Mouse (Mus musculus): ENCODE measurements around the gene Sgo2a. TPM values are rescaled to one million over a fixed set of nuclear protein-coding genes. Genes with fewer than 3 reads are reported as not detected.

Gene Sgo2a
- polyA plus RNA-seq, 1 experiment from 2014 or later: 4.4 TPM

DNA sequence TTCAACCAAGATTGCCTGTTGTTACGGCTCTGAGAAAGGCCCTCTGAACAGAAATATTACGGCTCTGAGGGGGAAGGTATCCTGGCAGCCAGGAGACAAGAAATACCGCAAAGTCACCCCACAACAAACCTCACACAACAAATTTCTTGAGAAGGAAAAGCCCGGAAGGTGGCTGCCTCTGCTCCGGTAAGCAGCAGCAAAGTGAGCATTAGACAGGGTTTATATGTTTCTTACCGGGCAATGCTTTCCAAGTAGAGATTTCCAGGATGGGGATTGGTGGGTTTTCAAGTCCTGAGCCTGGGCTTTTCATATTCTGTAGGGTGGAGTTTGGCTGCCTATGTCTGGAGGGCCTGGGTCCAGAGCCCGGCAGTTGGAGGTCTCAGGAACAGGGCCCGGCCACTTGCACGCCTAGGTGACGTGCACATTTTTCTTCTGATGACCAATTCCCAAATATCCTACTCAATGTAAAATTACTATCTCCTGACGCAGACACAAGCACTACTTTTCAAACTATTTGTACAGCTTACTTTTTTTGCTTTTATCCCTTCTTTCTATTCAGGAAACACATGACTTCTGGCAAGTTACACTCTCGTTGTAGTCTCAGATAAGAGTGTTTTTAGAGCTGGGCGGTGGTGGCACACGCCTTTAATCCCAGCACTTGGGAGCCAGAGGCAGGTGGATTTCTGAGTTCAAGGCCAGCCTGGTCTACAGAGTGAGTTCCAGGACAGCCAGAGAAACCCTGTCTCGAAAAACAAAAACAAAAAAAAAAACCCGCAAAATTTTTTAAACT, 42.0 kb upstream of the Sgo2a start:
- Histone ChIP-seq H3K9me3 (ENCODE audit: control insufficient read depth, low read length) (no peaks in the 10 kb centered on the region), H3K4me1 (replicated peaks; ENCODE audit: control insufficient read depth, insufficient read depth) (no peaks in the 10 kb centered on the region), H3K4me2 (replicated peaks; ENCODE audit: low read depth) (no peak overlapping the region), H3K27ac (replicated peaks) (no peak overlapping the region), H3K36me3 (ENCODE audit: control insufficient read depth, insufficient read depth, low read length) (peaks cover 15% of the 10 kb centered on the region; the same call in 1 of the 2 replicates), H3K27me3 (ENCODE audit: control insufficient read depth, insufficient read depth, low read length) (no peaks in the 10 kb centered on the region), H3K9ac (ENCODE audit: low read length) (no peak overlapping the region), H3K4me3 (ENCODE audit: low read depth, low read length) (no peak overlapping the region)
- 84% methylated on average over 16 of the region's 16 CpGs for WGBS
- ATAC-seq (ENCODE audit: low FRiP score, low TSS enrichment): no peak
- no peak for DNase-seq (ENCODE audit: low spot score)
- TF ChIP-seq CTCF (IDR thresholded peaks at IDR 0.05; ENCODE audit: low read depth) (no peak), EP300 (optimal IDR thresholded peaks at IDR 0.05) (no peak)

DNA sequence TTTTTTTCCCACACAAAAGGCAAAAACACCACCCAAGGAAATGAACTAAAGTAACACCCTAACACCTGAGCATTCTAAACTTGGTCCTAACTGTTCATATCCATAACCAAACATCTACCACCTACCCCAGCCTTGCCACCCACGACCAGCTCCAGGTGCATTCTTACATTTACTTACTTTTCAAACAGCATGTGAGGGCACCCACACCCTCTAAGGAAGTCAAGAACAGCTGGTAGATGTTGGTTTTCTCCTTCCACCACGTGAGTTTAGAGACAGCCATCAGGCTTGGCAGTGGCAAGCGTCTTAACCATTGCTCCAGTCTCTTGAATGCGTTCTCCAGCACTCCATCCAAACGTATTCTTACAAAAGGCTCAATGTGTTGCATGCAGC, 41.4 kb upstream of the Sgo2a start:
- H3K4me1 ChIP-seq (replicated peaks; ENCODE audit: control insufficient read depth, insufficient read depth): no peaks in the 10 kb centered on the region
- TF ChIP-seq EP300 (optimal IDR thresholded peaks at IDR 0.05): no peak
- no peak for TF ChIP-seq CTCF (IDR thresholded peaks at IDR 0.05; ENCODE audit: low read depth)
- no peak overlapping the region for H3K4me2 ChIP-seq (replicated peaks; ENCODE audit: low read depth)
- no peak overlapping the region for H3K9ac ChIP-seq (ENCODE audit: low read length)
- no peak for DNase-seq (ENCODE audit: low spot score)
- 80% methylated on average over 5 of the region's 5 CpGs for WGBS
- peaks cover 15% of the 10 kb centered on the region; the same call in 1 of the 2 replicates for H3K36me3 ChIP-seq (ENCODE audit: control insufficient read depth, insufficient read depth, low read length)
- ATAC-seq (ENCODE audit: low FRiP score, low TSS enrichment): no peak
- no peaks in the 10 kb centered on the region for H3K27me3 ChIP-seq (ENCODE audit: control insufficient read depth, insufficient read depth, low read length)
- no peak overlapping the region for H3K4me3 ChIP-seq (ENCODE audit: low read depth, low read length)
- no peaks in the 10 kb centered on the region for H3K9me3 ChIP-seq (ENCODE audit: control insufficient read depth, low read length)
- H3K27ac ChIP-seq (replicated peaks): no peak overlapping the region

DNA sequence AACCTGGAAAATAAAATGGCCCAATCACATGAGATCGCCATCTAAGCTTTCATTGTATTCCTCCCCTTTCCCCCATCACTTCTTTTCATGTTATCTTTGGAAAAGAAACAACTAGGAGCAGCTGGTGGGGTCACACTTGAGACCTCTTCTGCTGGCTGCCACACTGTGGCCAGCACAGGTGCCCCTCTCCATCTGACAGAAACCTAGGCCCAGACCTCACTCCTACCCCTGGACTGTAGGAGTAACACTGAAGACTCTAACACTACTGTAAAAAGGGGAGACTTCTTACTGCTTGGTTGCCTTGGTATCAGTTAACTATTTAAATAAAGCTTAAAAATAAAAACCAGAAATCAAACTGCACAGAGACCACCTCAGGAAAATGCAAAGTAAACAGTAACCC, 40.0 kb upstream of the Sgo2a start:
- DNase-seq (ENCODE audit: low spot score): no peak
- H3K4me1 ChIP-seq (replicated peaks; ENCODE audit: control insufficient read depth, insufficient read depth): no peaks in the 10 kb centered on the region
- H3K4me3 ChIP-seq (ENCODE audit: low read depth, low read length): no peak overlapping the region
- peaks cover 16% of the 10 kb centered on the region for H3K36me3 ChIP-seq (ENCODE audit: control insufficient read depth, insufficient read depth, low read length)
- no peaks in the 10 kb centered on the region for H3K27me3 ChIP-seq (ENCODE audit: control insufficient read depth, insufficient read depth, low read length)
- no peak for ATAC-seq (ENCODE audit: low FRiP score, low TSS enrichment)
- no peak overlapping the region for H3K27ac ChIP-seq (replicated peaks)
- no peaks in the 10 kb centered on the region for H3K9me3 ChIP-seq (ENCODE audit: control insufficient read depth, low read length)
- no peak overlapping the region for H3K4me2 ChIP-seq (replicated peaks; ENCODE audit: low read depth)
- H3K9ac ChIP-seq (ENCODE audit: low read length): no peak overlapping the region
- 89% methylated on average over 1 of the region's 1 CpGs for WGBS
- TF ChIP-seq CTCF (IDR thresholded peaks at IDR 0.05; ENCODE audit: low read depth): no peak
- no peak for TF ChIP-seq EP300 (optimal IDR thresholded peaks at IDR 0.05)

- Histone ChIP-seq H3K4me2 (replicated peaks; ENCODE audit: low read depth) (peak overlapping the region; percentile 79), H3K27me3 (ENCODE audit: control insufficient read depth, insufficient read depth, low read length) (no peaks in the 10 kb centered on the region), H3K4me1 (replicated peaks; ENCODE audit: control insufficient read depth, insufficient read depth) (no peaks in the 10 kb centered on the region), H3K9me3 (ENCODE audit: control insufficient read depth, low read length) (no peaks in the 10 kb centered on the region), H3K4me3 (ENCODE audit: low read depth, low read length) (peak overlapping the region; percentile 84), H3K9ac (ENCODE audit: low read length) (peak overlapping the region; percentile 91), H3K27ac (replicated peaks) (peak overlapping the region; percentile 89), H3K36me3 (ENCODE audit: control insufficient read depth, insufficient read depth, low read length) (peaks cover 2% of the 10 kb centered on the region; the same call in 1 of the 2 replicates)
- TF ChIP-seq CTCF (IDR thresholded peaks at IDR 0.05; ENCODE audit: low read depth): peak; percentile 96
- TF ChIP-seq EP300 (optimal IDR thresholded peaks at IDR 0.05): no peak
- peak; percentile 99 for ATAC-seq (ENCODE audit: low FRiP score, low TSS enrichment)
- under 1% methylated on average over 63 of the region's 65 CpGs for WGBS
- peak; percentile 98 for DNase-seq (ENCODE audit: low spot score)
Measured at GRCm38 (mm10) chr1:57969327-57970271, 26.2 kb upstream of the Sgo2a start.

DNA sequence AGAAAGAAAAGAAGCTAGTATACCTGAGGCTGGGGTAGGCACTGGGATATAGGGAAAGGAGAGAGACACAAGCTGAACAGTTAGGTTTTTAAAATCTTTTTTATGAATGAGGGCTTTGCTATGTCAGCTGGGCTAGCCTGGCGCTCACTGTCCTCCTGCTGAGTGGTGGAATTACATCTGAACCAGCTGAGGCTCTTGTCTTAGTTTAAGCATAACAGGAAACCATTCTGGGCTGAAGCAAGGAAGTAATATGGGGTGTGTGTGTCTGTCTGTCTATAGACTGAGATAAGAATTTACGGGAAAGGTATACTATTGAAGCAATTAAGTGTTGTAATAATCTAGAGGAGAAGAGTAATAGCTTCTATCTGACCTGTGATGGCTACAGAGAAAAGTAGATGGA, 24.2 kb upstream of the Sgo2a start:
- Histone ChIP-seq H3K4me3 (ENCODE audit: low read depth, low read length) (no peak overlapping the region), H3K36me3 (ENCODE audit: control insufficient read depth, insufficient read depth, low read length) (no peaks in the 10 kb centered on the region), H3K9ac (ENCODE audit: low read length) (no peak overlapping the region), H3K9me3 (ENCODE audit: control insufficient read depth, low read length) (no peaks in the 10 kb centered on the region), H3K4me1 (replicated peaks; ENCODE audit: control insufficient read depth, insufficient read depth) (no peaks in the 10 kb centered on the region), H3K27ac (replicated peaks) (no peak overlapping the region), H3K27me3 (ENCODE audit: control insufficient read depth, insufficient read depth, low read length) (no peaks in the 10 kb centered on the region), H3K4me2 (replicated peaks; ENCODE audit: low read depth) (no peak overlapping the region)
- 82% methylated on average over 2 of the region's 2 CpGs for WGBS
- DNase-seq (ENCODE audit: low spot score) (no peak), ATAC-seq (ENCODE audit: low FRiP score, low TSS enrichment) (no peak)
- TF ChIP-seq CTCF (IDR thresholded peaks at IDR 0.05; ENCODE audit: low read depth) (no peak), EP300 (optimal IDR thresholded peaks at IDR 0.05) (no peak)
